Mouse (Mus musculus): ENCODE measurements around the gene Rfx4. TPM values are rescaled to one million over a fixed set of nuclear protein-coding genes. Genes with fewer than 3 reads are reported as not detected.

Rfx4 gene
- polyA plus RNA-seq, 1 experiment from 2014 or later: 7.2 TPM

DNA sequence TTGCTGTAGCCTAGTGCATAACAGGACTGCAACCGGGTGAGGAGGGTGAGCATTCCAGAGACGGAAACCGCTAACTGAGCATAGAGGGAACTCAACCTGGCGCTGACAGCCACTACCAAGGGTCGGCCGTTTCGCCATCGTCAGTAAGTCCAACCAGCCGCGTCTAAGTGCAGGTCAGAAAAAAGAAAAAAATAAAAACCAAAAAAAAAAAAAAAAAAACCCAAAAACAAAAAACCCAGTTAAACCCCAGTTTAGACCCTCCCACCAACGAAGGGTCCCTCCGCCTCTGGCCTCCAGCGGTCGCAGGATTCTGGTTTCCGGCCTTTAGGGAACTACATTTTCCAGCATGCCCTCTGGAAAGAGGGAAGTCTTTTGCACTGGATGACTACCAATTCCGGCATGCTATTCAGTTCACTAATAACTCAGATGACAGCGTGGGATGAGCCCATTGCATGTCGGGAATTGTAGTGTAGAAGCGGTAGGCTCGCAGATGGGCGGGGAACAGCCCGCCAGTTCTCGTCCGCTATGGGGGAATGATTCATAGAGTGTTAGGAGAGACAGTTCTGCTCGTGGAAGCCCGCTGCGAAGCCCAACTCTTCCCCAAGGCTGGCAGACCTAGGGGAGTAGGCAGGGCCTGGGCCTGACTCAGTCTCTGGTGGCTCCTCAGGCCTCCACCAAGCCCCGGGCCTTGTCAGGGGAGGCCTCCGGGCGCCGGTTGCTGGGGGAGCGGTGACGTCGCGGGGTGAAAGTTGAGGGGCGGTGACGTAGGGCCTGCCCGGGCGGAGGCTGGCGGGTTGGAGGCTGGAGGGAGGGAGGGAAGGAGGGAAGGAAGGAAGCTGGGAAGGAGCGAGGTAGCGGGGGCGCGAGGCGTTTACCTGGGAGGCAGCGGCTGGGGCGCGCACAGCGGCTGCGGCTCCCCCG lies 161.2 kb downstream of the Rfx4 start, which contains the start of gene Ric8b:
TSS of gene Ric8b (plus strand) at position 807 of the 921 bp plus-strand sequence.
- no peaks in the 10 kb centered on the region for H3K27me3 ChIP-seq (replicated peaks; ENCODE audit: control insufficient read depth, insufficient read depth, low read length)
- no peaks in the 10 kb centered on the region for H3K36me3 ChIP-seq (ENCODE audit: control insufficient read depth, insufficient read depth)
- H3K9ac ChIP-seq (replicated peaks; ENCODE audit: low read depth, low read length): peak within 1 kb of the TSS; percentile 97
- peaks cover 25% of the 10 kb centered on the region for H3K4me1 ChIP-seq (replicated peaks; ENCODE audit: control insufficient read depth, insufficient read depth, low read length)
- no peaks in the 10 kb centered on the region for H3K9me3 ChIP-seq (ENCODE audit: control insufficient read depth, low read length)
- H3K27ac ChIP-seq (ENCODE audit: low read length): peak within 1 kb of the TSS; percentile 99
- H3K4me2 ChIP-seq (ENCODE audit: low read length): peak within 1 kb of the TSS; percentile 78
- peak within 1 kb of the TSS; percentile 83 for H3K4me3 ChIP-seq (replicated peaks; ENCODE audit: low read length)
- ATAC-seq: peak; percentile 97
- WGBS: 0% methylated on average over 46 of the region's 51 CpGs

DNA sequence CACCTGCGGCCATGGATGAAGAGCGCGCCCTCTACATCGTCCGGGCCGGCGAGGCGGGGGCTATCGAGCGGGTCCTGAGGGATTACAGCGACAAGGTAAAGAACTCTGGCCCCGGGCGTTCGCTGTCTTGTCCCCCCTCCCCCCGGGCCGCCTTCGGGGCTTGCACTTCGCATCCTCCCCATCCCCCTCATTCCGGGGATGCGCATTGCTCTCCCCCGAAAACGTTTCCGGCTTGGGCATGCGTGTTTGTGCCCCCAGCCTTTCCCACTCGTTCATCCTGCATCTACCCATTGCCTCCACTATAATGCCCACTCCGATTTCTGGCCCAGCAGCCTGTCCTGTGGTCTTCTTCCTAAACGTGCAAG lies 161.9 kb downstream of the Rfx4 start:
- Histone ChIP-seq H3K4me3 (replicated peaks; ENCODE audit: low read length) (peak overlapping the region; percentile 83), H3K36me3 (ENCODE audit: control insufficient read depth, insufficient read depth) (no peaks in the 10 kb centered on the region), H3K9ac (replicated peaks; ENCODE audit: low read depth, low read length) (peak overlapping the region; percentile 97), H3K27ac (ENCODE audit: low read length) (peak overlapping the region; percentile 99), H3K27me3 (replicated peaks; ENCODE audit: control insufficient read depth, insufficient read depth, low read length) (no peaks in the 10 kb centered on the region), H3K4me2 (ENCODE audit: low read length) (peak overlapping the region; percentile 78), H3K9me3 (ENCODE audit: control insufficient read depth, low read length) (no peaks in the 10 kb centered on the region), H3K4me1 (replicated peaks; ENCODE audit: control insufficient read depth, insufficient read depth, low read length) (peaks cover 25% of the 10 kb centered on the region)
- peak; percentile 41 for ATAC-seq
- WGBS: under 1% methylated on average over 16 of the region's 27 CpGs

DNA sequence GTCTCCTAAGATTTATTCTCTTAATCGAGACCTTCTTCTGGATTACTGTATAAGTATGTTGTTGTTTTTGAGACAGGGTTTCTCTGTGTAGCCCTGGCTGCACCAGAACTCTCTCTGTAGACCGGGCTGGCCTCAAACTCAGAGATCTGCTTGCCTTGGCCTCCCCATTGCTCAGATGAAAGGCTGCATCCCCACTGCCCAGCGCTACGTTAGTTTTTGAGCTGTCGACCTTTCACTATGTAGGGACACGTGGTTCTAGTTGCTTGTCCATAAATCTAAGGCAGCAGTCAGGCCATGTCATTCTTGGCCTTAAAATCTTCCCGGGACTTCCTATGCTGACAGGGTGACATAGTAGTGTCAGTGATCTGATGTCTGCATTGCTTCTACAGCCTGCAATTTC lies 170.5 kb downstream of the Rfx4 start:
- Histone ChIP-seq H3K9me3 (ENCODE audit: control insufficient read depth, low read length) (no peaks in the 10 kb centered on the region), H3K4me2 (ENCODE audit: low read length) (no peak overlapping the region), H3K4me3 (replicated peaks; ENCODE audit: low read length) (no peak overlapping the region), H3K4me1 (replicated peaks; ENCODE audit: control insufficient read depth, insufficient read depth, low read length) (0 out of 2 replicates have a peak, but pooled peaks cover 3% of the 10 kb centered on the region), H3K27ac (ENCODE audit: low read length) (no peak overlapping the region), H3K9ac (replicated peaks; ENCODE audit: low read depth, low read length) (no peak overlapping the region), H3K27me3 (replicated peaks; ENCODE audit: control insufficient read depth, insufficient read depth, low read length) (no peaks in the 10 kb centered on the region), H3K36me3 (ENCODE audit: control insufficient read depth, insufficient read depth) (peaks cover 2% of the 10 kb centered on the region; the same call in 1 of the 2 replicates)
- no peak for ATAC-seq
- WGBS: 87% methylated on average over 7 of the region's 7 CpGs

DNA sequence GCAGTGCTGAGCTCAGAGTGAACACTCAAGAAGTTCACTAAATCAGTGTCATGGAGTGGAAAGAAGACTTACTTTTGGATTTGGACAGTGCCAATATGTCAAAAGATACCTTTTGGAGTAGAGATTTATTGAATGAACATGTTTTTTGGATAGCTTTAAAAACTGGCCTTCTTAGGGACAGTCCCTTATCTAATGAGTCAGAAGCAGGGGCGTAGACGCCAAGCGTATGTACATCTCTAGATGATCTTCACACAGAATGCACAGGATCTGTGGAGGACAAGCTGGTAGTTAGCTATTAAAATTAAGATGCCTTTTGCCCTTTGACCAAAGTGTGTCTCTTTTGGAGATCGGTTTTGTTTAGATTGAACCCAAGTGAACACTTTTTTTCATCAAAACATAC lies 171.0 kb downstream of the Rfx4 start:
- no peak overlapping the region for H3K4me2 ChIP-seq (ENCODE audit: low read length)
- H3K4me3 ChIP-seq (replicated peaks; ENCODE audit: low read length): no peak overlapping the region
- H3K4me1 ChIP-seq (replicated peaks; ENCODE audit: control insufficient read depth, insufficient read depth, low read length): 0 out of 2 replicates have a peak, but pooled peaks cover 3% of the 10 kb centered on the region
- WGBS: 94% methylated on average over 4 of the region's 4 CpGs
- no peaks in the 10 kb centered on the region for H3K9me3 ChIP-seq (ENCODE audit: control insufficient read depth, low read length)
- H3K9ac ChIP-seq (replicated peaks; ENCODE audit: low read depth, low read length): no peak overlapping the region
- no peak for ATAC-seq
- H3K27ac ChIP-seq (ENCODE audit: low read length): no peak overlapping the region
- peaks cover 2% of the 10 kb centered on the region; the same call in 1 of the 2 replicates for H3K36me3 ChIP-seq (ENCODE audit: control insufficient read depth, insufficient read depth)
- H3K27me3 ChIP-seq (replicated peaks; ENCODE audit: control insufficient read depth, insufficient read depth, low read length): no peaks in the 10 kb centered on the region

DNA sequence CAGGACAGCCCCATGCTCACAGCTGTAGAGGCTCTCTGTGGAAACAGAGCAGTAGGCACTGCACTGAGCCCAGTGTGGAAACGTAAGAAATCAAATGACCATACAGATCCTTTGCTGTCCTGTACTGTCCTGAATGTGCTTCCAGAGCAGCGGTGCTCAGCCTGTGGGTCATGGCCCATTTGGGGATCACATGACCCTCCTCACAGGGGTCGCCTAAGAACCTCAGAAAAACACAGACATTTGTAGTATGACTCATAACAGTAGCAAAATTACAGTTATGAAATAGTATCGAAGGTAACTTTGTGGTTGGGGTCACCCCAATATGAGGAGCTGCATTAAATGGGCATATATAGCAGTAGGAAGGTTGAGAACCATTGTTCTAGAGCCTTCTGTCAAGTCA lies 172.6 kb downstream of the Rfx4 start:
- H3K9me3 ChIP-seq (ENCODE audit: control insufficient read depth, low read length): no peaks in the 10 kb centered on the region
- H3K27ac ChIP-seq (ENCODE audit: low read length): no peak overlapping the region
- WGBS: 91% methylated on average over 4 of the region's 4 CpGs
- H3K4me3 ChIP-seq (replicated peaks; ENCODE audit: low read length): no peak overlapping the region
- peaks cover 2% of the 10 kb centered on the region; the same call in 1 of the 2 replicates for H3K36me3 ChIP-seq (ENCODE audit: control insufficient read depth, insufficient read depth)
- no peak for ATAC-seq
- no peaks in the 10 kb centered on the region for H3K27me3 ChIP-seq (replicated peaks; ENCODE audit: control insufficient read depth, insufficient read depth, low read length)
- no peak overlapping the region for H3K4me2 ChIP-seq (ENCODE audit: low read length)
- 0 out of 2 replicates have a peak, but pooled peaks cover 3% of the 10 kb centered on the region for H3K4me1 ChIP-seq (replicated peaks; ENCODE audit: control insufficient read depth, insufficient read depth, low read length)
- no peak overlapping the region for H3K9ac ChIP-seq (replicated peaks; ENCODE audit: low read depth, low read length)

DNA sequence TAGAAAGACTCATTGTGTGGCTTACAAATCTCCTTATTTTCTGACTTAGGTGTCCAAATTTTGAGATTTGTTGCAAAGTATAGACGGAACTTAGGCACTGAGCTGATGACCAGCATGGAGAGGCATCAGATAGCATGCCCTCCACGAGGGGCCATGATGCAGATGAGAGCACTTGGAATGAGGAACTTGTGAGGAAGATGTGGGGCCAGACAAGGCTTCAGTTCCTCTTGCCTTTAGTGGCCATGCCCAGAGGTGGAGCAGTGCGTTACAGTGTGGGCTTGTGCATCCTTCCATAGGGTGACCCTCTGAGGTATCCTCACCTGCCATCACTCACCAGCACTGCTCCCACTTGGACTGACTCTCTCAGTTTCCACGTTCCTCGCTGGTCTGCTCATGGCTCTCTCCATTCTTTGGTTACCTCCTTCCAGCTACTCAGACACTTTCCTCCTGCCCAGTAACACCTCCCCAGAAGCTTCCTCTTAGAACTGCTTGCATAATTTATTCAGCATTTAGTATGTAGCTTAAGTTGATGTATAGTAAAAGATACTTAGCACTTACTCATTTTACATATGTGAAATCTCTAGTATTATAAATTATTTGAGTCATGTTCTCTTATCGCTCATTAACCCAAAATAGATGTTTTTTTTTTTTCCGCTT lies 179.8 kb downstream of the Rfx4 start:
- 0 out of 2 replicates have a peak, but pooled peaks cover 3% of the 10 kb centered on the region for H3K4me1 ChIP-seq (replicated peaks; ENCODE audit: control insufficient read depth, insufficient read depth, low read length)
- H3K27me3 ChIP-seq (replicated peaks; ENCODE audit: control insufficient read depth, insufficient read depth, low read length): no peaks in the 10 kb centered on the region
- H3K27ac ChIP-seq (ENCODE audit: low read length): no peak overlapping the region
- H3K9me3 ChIP-seq (ENCODE audit: control insufficient read depth, low read length): no peaks in the 10 kb centered on the region
- 88% methylated on average over 7 of the region's 7 CpGs for WGBS
- ATAC-seq: no peak
- no peak overlapping the region for H3K9ac ChIP-seq (replicated peaks; ENCODE audit: low read depth, low read length)
- no peak overlapping the region for H3K4me2 ChIP-seq (ENCODE audit: low read length)
- H3K36me3 ChIP-seq (ENCODE audit: control insufficient read depth, insufficient read depth): no peaks in the 10 kb centered on the region
- H3K4me3 ChIP-seq (replicated peaks; ENCODE audit: low read length): no peak overlapping the region

DNA sequence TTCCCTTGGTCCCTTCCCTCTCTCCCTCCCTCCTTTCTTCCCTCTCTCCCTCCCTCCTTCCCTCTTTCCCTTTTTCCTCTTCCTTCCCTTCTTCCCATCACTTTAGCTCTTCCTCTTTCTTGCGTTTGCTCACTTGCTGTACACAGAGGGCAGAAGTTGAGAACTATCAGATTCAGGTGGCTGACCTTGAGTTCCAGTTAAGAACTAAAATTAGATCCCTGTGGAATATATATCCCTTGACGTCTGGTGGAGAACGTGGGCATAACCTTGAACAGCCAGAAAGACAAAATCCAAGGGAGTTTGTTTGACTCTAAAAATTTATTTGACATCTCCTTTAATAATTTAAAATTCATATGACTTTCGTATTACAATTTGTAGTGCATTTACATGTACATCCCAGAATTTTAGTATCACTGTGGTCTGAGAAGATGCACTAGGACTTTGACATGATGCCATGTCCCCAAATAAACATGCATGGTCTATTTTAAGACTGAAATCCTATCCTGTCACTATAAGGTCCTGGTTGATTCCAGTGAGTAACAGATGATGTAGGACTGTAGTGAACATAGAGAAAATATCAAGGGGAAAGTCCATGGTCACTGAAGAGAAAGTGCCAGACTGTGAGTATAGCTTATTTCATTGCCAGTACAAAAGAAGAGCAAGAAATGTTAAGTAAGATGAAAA lies 181.1 kb downstream of the Rfx4 start:
- H3K9ac ChIP-seq (replicated peaks; ENCODE audit: low read depth, low read length): no peak overlapping the region
- H3K4me3 ChIP-seq (replicated peaks; ENCODE audit: low read length): no peak overlapping the region
- H3K4me1 ChIP-seq (replicated peaks; ENCODE audit: control insufficient read depth, insufficient read depth, low read length): no peaks in the 10 kb centered on the region
- ATAC-seq: no peak
- no peak overlapping the region for H3K27ac ChIP-seq (ENCODE audit: low read length)
- H3K36me3 ChIP-seq (ENCODE audit: control insufficient read depth, insufficient read depth): no peaks in the 10 kb centered on the region
- H3K4me2 ChIP-seq (ENCODE audit: low read length): no peak overlapping the region
- H3K9me3 ChIP-seq (ENCODE audit: control insufficient read depth, low read length): no peaks in the 10 kb centered on the region
- WGBS: 90% methylated on average over 4 of the region's 4 CpGs
- no peaks in the 10 kb centered on the region for H3K27me3 ChIP-seq (replicated peaks; ENCODE audit: control insufficient read depth, insufficient read depth, low read length)

DNA sequence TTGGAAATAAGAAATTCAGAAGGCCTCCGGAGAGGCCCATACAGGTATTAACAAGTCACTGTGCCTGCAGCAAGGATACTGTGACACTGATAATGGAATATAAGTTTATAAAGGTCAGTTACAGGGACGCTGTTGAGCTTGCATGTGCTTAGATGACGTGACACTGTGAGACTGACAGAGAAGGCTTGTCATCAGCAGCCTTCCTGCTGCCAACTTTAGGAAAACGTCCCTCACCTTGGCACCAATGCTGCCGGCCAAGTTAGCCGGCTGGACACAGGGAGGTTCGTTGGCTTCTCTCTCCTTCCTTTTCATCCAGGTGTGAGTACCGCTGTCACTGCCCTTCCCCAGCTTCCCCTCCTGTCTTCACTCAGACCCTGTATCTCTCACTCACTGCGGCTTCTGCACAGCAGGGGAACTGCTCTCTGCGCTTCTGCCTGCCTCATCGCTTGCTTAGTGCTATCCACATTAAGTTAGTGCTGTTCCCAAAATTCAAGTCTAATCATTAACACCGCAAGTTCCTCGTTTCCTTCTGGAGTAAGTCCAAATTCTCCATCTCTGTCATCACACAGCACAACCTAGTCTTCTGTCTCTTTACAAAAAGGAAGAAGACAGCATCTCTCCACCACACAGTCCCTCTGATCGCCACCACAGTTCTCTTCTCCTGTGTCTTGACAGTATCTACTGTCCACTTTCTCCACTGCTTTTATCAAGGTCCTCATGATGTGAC lies 182.4 kb downstream of the Rfx4 start:
- Histone ChIP-seq H3K9ac (replicated peaks; ENCODE audit: low read depth, low read length) (no peak overlapping the region), H3K9me3 (ENCODE audit: control insufficient read depth, low read length) (no peaks in the 10 kb centered on the region), H3K27me3 (replicated peaks; ENCODE audit: control insufficient read depth, insufficient read depth, low read length) (no peaks in the 10 kb centered on the region), H3K4me3 (replicated peaks; ENCODE audit: low read length) (no peak overlapping the region), H3K27ac (ENCODE audit: low read length) (no peak overlapping the region), H3K36me3 (ENCODE audit: control insufficient read depth, insufficient read depth) (no peaks in the 10 kb centered on the region), H3K4me1 (replicated peaks; ENCODE audit: control insufficient read depth, insufficient read depth, low read length) (no peaks in the 10 kb centered on the region), H3K4me2 (ENCODE audit: low read length) (no peak overlapping the region)
- 72% methylated on average over 14 of the region's 14 CpGs for WGBS
- ATAC-seq: no peak

All from forebrain, embryonic 16.5 days (tissue).